Mouse (Mus musculus) spleen, adult 2 months (tissue): ENCODE measurements around the gene Oxct2b. TPM values are rescaled to one million over a fixed set of nuclear protein-coding genes. Genes with fewer than 3 reads are reported as not detected.

Experiments
- DNase-seq, 2 experiments: peaks; one replicate each; pipeline versions ENCODE4 v3.0.0 to v3.0.0-alpha.2; 2012 to 2021; ENCODE audit warnings: low spot score in 2 of 2, low read depth in 1 of 2
- H3K27ac ChIP-seq: fragments of 200-500 bp; 2 replicates; pipeline ENCODE4 v1.5.1; 2012; ENCODE audit warnings: low read length, inconsistent platforms; ENCODE audit not compliant: insufficient read depth
- H3K27me3 ChIP-seq: fragments of 200-500 bp; 2 replicates; pipeline ENCODE4 v1.6.1; 2012; ENCODE audit warnings: mild to moderate bottlenecking, moderate library complexity, low read length, inconsistent platforms; ENCODE audit not compliant: control insufficient read depth, insufficient read depth
- H3K36me3 ChIP-seq: fragments of 200-500 bp; 2 replicates; pipeline ENCODE4 v1.6.1; 2012; ENCODE audit warnings: mild to moderate bottlenecking, low read length, inconsistent platforms; ENCODE audit not compliant: control insufficient read depth, insufficient read depth
- H3K4me1 ChIP-seq: fragments of 200-500 bp; 2 replicates; pipeline ENCODE4 v1.6.1; 2011; ENCODE audit warnings: inconsistent platforms; ENCODE audit not compliant: control insufficient read depth, insufficient read depth, insufficient read length
- H3K4me3 ChIP-seq: fragments of 200-500 bp; 2 replicates; pipeline ENCODE4 v1.5.1; 2011; ENCODE audit warnings: mild to moderate bottlenecking, inconsistent platforms; ENCODE audit not compliant: insufficient read depth, insufficient read length; ENCODE audit errors: extremely low read depth
- CTCF ChIP-seq: fragments of 200-500 bp; IDR thresholded peaks from 2 replicates; pipeline ENCODE4 v1.5.1; 2011; ENCODE audit warnings: mild to moderate bottlenecking, inconsistent platforms; ENCODE audit not compliant: insufficient read depth, insufficient read length, insufficient replicate concordance; ENCODE audit errors: extremely low read depth
- POLR2A ChIP-seq: fragments of 200-500 bp; IDR thresholded peaks from 2 replicates; pipeline ENCODE4 v1.6.1; 2011; ENCODE audit warnings: low read depth, low read length, inconsistent platforms
- WGBS: fragments of 180-500 bp; shearing (Covaris S2); methylation state at CpG from one replicate; pipeline ENCODE4 v1.1.7; 2018; 5-methylcytosine and 5-hydroxymethylcytosine counted together
- polyA plus RNA-seq: library from polyadenylated mRNA; depleted of rRNA; stranded (reverse); fragments of >200 nt; gene quantifications from 2 replicates; pipeline ENCODE4 v1.2.3, GENCODE M21; 2012; rRNA removed

Oxct2b gene
- polyA plus RNA-seq = 0.05 and 0.09 TPM in 2 replicates

DNA sequence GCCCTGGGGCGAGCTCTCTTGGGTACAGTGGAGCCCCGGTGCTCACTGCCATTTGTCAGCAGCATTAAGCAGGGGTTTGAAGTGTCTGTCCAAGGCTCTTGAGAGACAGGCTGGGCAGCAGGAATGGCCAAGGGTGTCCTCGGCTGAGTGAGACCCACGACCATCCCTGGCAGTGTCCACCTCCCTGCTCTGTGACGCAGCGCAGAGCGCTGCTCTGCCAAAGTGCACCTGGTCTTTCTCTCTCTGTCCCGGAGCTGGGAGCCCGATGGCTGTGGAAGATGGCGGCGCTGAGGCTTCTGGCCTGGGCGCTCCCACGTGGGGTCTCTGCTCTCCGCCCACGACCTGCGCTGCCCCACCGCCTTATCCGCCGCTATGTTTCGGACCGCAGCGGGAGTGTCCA lies at the start of gene Oxct2b:
Oxct2b (plus strand) TSS at position 256 of the 400 bp plus-strand sequence.
- Histone ChIP-seq H3K36me3 (no peaks in the 10 kb centered on the region), H3K4me3 (no peak within 1 kb of the TSS), H3K27me3 (no peaks in the 10 kb centered on the region), H3K27ac (no peak within 1 kb of the TSS), H3K4me1 (no peaks in the 10 kb centered on the region)
- DNase-seq = no peak
- TF ChIP-seq CTCF = no peak
- TF ChIP-seq POLR2A = no peak
- 21% methylated on average over 22 of the region's 22 CpGs for WGBS

GRCm38 (mm10) chr4:123068646-123069045 lies 47.4 kb upstream of the Oxct2b start:
- H3K36me3 ChIP-seq = no peaks in the 10 kb centered on the region
- no peaks in the 10 kb centered on the region for H3K27me3 ChIP-seq
- no peak overlapping the region for H3K4me3 ChIP-seq
- no peaks in the 10 kb centered on the region for H3K4me1 ChIP-seq
- no peak overlapping the region for H3K27ac ChIP-seq
- no peak for DNase-seq
- TF ChIP-seq POLR2A (no peak), CTCF (no peak)
- 54% methylated on average over 6 of the region's 6 CpGs for WGBS

- peak; percentile 15 to 52 for DNase-seq
- Histone ChIP-seq H3K27ac (no peak overlapping the region), H3K36me3 (no peaks in the 10 kb centered on the region), H3K27me3 (no peaks in the 10 kb centered on the region), H3K4me1 (no peaks in the 10 kb centered on the region), H3K4me3 (no peak overlapping the region; the same call in 1 of the 2 replicates)
- TF ChIP-seq POLR2A = no peak
- TF ChIP-seq CTCF = peak; percentile 48; the same call in 1 of the 2 replicates
- WGBS = 18% methylated on average over 13 of the region's 13 CpGs
Measured at GRCm38 (mm10) chr4:123071266-123071966, 44.6 kb upstream of the Oxct2b start.

DNA sequence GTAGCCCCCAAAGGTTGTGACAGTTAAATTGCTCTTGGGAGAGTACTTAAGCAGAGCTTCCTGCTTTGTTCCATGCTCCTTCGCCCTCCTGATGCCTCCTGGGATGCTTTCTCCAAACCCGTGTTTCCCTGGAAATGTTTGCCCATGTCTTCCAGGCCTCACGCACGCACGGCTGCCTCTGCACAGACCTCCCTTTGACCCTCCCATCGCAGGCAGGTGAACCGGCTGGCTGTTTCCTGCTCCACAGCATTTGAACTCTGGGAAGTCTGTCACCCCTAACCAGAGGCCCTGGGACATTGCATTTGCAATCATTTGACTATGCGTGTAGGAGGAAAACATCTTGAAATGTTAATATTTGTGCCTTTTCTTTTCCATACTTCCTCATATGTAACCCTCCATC lies 39.1 kb upstream of the Oxct2b start:
- TF ChIP-seq POLR2A (no peak), CTCF (no peak)
- no peak overlapping the region for H3K27ac ChIP-seq
- no peaks in the 10 kb centered on the region for H3K36me3 ChIP-seq
- DNase-seq = no peak
- no peak overlapping the region for H3K4me3 ChIP-seq
- WGBS = 91% methylated on average over 8 of the region's 8 CpGs
- H3K27me3 ChIP-seq = no peaks in the 10 kb centered on the region
- no peaks in the 10 kb centered on the region for H3K4me1 ChIP-seq

DNA sequence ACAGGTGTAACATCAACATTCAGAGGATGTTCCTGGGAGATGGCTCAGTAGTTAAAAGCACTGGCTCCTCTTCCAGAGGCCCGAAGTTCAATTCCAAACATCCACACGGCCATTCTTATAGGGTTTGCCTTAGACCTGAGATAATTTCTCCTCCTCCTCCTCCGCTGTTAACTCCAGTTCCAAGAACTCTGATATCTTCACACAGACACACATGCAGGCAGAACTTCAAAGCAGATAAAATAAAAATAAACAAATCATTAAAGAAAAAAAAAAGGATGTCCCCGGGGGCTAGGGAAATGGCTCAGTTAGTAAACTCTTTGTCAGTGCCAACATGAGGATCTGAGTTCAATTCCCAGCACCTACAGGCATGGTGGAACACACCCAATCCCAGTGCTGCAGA lies 37.8 kb upstream of the Oxct2b start:
- H3K4me3 ChIP-seq = no peak overlapping the region
- WGBS = 65% methylated on average over 4 of the region's 4 CpGs
- H3K36me3 ChIP-seq = no peaks in the 10 kb centered on the region
- H3K27me3 ChIP-seq = no peaks in the 10 kb centered on the region
- DNase-seq = no peak
- no peak for TF ChIP-seq CTCF
- no peak for TF ChIP-seq POLR2A
- no peaks in the 10 kb centered on the region for H3K4me1 ChIP-seq
- no peak overlapping the region for H3K27ac ChIP-seq

- DNase-seq = no peak
- Histone ChIP-seq H3K4me3 (no peak overlapping the region), H3K27me3 (no peaks in the 10 kb centered on the region), H3K36me3 (no peaks in the 10 kb centered on the region), H3K27ac (no peak overlapping the region), H3K4me1 (no peaks in the 10 kb centered on the region)
- TF ChIP-seq CTCF = no peak
- no peak for TF ChIP-seq POLR2A
- WGBS = 63% methylated on average over 13 of the region's 13 CpGs
Measured at GRCm38 (mm10) chr4:123080791-123081190, 35.3 kb upstream of the Oxct2b start.

DNA sequence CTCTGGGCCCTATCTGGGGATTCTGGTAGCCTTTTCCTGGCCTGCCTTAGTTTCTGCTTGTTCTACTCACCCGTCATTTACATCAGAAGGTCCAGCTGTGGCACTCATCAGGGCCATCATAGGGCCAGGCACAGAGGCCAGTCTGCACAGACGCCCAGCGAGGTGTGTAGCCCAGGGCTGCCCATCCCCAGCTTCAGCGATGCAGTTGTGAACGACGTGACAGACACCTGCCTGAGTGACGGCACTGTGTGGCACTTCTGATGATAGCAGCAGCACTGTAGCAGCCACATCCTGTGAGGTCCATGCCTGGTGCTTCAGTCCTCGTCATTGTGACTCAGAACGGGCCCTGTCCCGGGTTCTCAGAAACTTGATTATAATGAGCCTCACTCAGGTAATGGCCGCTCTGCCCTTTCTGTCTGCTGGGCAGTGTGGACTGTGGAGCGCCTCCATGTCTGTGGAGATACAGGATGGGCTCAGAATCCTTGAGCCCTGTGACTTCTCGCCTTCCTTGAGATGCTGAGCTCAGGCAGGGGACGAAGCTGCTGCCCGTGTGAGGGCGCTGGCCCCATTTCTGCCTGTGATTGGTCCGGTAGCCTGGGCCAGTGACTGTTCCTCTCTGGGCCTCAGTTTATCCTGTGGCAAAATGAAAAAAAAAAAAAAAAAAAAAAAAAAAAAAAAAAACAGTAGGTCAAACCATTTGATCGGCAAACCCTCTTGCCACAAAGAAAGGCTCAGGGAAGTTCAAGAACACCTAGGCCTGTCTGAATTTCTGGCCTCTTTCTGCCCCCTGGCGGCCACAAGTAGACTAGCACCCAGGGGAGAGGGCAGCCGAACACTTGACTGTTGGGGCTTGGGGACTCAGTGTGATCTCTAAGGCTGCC lies 33.5 kb upstream of the Oxct2b start:
- peak; percentile 49 to 61 for DNase-seq

More for the DNA sequence above, 33.5 kb upstream of the Oxct2b start:
- H3K4me1 ChIP-seq = no peaks in the 10 kb centered on the region
- H3K36me3 ChIP-seq = no peaks in the 10 kb centered on the region
- TF ChIP-seq POLR2A (no peak), CTCF (peak; percentile 94; the same call in 1 of the 2 replicates)
- 80% methylated on average over 20 of the region's 20 CpGs for WGBS
- H3K4me3 ChIP-seq = no peak overlapping the region
- H3K27ac ChIP-seq = no peak overlapping the region
- no peaks in the 10 kb centered on the region for H3K27me3 ChIP-seq
